Mouse (Mus musculus) cerebellum, postnatal 10 days (tissue): ENCODE data around the gene Gm38392.

ENCODE experiments used
- DNase-seq, 2 experiments: peaks; one replicate each; pipeline ENCODE4 v3.0.0; 2021; ENCODE audit warnings: mixed read lengths in 2 of 2

Gene Gm38392

GRCm38 (mm10) chr3:88214971-88215552, 71.9 kb downstream of the Gm38392 start:
- peak; percentile 72 to 78 for DNase-seq

- DNase-seq: peak; percentile 96
These were observed 72.6 kb downstream of the Gm38392 start for GRCm38 (mm10) chr3:88214197-88214938.

- DNase-seq: peak in 1 of 2 experiments; percentile 10
These were observed 74.0 kb downstream of the Gm38392 start for GRCm38 (mm10) chr3:88213019-88213418.

DNA sequence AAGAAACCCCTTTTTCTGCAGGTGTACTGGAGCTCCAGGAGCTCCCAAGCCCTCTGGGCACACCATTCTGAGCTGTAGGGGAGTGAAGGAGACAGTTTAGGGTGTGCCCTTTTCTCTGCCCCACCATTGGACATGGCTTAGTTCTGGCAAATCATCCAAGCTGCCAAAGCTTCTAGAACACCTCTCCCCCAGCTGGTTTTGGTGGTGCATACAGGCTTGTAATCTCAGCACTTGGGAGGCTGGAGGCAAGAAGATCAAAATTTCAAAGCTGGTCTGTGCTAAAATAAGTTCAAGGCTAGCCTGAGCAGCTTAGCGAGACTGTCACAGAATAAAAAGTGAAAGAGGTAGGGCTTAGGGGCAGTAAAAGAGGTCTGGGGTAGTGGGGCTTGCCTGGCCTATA, 74.7 kb downstream of the Gm38392 start:
- DNase-seq: peak in 1 of 2 experiments; percentile 36

DNA sequence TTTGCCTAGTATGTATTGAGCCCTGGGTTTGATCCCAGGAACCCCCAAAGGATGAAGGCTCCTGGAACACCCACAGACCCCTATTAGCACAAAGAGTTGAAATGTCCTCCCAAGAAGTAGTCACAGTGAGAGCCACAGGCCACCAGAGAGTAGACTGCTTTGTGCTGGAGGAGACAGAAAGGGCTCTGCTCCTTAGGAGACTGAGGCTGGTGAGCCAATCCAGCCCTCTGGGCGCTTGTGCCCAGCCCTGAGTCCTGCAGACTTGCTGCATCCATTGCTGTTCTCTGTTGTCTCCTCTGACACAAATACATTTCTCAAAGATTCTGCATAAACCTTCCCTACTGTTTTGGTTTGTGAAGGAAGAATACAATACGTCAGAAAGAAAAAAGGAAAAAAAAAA, 76.1 kb downstream of the Gm38392 start:
- peak in 1 of 2 experiments; percentile 9 for DNase-seq

DNA sequence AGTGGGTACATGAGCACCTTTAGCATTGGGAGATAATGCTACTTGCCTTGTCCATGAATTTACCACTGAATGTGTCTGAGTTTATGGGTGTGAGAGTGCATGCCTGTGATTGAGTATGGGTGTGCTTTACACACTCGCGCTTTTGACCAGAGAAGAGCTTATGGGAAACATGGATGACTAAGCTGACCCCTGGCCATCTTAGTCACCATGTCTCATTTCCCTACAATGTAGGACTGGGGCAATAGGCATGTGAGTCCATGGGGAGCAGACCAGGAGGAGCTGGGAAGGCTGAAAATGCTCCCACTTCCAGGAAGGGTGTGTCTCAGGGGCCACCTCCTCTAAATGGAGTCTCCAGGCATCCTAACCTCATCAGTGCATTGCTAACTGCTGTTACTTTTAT, 76.9 kb downstream of the Gm38392 start:
- DNase-seq: peak in 1 of 2 experiments; percentile 4

- DNase-seq: peak; percentile 39 to 44
These were observed 77.7 kb downstream of the Gm38392 start for GRCm38 (mm10) chr3:88209306-88209705.

DNA sequence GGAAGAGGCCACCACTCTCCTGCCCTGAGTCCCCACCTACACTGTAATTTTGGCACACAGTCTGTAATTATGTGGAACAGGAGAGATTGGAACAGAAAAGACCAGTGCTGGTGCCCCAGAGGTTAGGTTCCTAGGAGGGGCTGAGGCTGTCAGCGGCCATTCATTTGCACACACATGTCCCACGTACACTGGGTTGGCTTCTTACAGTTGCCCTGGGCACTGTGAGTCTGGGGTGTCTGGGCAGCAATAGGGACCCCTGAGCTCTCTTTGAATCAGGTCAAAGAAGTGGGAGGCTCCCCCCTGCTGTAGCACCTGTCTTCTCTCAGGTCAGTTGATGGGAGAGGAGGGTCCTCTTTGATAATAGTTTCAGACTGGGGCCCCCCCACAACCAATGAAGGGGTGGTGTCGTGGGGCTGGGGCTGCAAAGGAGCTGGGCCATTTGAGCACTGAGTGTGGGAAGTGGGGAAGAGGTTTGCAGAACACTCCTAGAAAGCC, 78.7 kb downstream of the Gm38392 start:
- peak; percentile 44 to 45 for DNase-seq

- peak; percentile 68 to 76 for DNase-seq
These were observed 79.4 kb downstream of the Gm38392 start for GRCm38 (mm10) chr3:88207451-88208100.

DNA sequence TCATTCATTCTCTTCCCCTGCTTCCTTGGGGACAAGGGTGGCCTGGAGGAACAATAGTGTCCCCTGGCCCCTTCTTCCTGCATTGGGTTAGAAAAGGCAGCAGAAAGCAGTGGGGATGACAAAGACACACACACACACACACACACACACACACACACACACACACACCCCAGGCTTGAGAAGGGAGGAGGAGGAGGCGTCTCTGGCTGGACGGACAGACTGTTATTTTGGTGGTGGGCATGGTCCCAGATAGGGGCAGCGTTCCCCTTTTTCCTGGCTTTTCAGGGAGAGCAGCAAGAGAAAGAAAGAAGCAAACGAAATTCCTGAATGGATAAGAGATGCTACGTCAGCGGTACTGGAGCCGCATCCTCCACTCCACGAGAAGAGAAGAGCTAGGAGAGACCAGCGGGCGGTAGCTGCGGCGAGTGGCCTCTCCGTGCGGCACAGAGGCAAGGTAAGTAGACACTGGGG, 80.1 kb downstream of the Gm38392 start:
- peak; percentile 78 to 79 for DNase-seq

DNA sequence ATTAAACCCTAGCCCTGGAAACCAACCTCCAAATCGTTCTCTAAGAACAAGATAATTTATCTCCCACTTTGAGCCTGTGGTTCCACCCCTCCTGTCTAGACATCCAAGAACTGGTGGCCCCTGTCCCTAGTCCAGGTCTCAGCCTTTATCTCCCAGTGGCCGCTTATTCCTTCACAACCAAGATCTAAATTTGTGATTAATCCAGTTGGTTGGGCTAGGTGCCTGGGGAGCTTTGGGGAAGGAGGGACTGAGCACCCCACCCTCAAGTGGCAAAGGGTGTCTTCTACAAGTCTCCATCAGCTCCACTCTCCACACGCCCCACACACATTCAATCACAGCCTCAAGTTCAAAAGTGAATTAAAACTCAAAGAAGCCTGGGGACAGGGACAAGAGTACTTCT, 80.5 kb downstream of the Gm38392 start:
- DNase-seq: peak; percentile 45 to 48

DNA sequence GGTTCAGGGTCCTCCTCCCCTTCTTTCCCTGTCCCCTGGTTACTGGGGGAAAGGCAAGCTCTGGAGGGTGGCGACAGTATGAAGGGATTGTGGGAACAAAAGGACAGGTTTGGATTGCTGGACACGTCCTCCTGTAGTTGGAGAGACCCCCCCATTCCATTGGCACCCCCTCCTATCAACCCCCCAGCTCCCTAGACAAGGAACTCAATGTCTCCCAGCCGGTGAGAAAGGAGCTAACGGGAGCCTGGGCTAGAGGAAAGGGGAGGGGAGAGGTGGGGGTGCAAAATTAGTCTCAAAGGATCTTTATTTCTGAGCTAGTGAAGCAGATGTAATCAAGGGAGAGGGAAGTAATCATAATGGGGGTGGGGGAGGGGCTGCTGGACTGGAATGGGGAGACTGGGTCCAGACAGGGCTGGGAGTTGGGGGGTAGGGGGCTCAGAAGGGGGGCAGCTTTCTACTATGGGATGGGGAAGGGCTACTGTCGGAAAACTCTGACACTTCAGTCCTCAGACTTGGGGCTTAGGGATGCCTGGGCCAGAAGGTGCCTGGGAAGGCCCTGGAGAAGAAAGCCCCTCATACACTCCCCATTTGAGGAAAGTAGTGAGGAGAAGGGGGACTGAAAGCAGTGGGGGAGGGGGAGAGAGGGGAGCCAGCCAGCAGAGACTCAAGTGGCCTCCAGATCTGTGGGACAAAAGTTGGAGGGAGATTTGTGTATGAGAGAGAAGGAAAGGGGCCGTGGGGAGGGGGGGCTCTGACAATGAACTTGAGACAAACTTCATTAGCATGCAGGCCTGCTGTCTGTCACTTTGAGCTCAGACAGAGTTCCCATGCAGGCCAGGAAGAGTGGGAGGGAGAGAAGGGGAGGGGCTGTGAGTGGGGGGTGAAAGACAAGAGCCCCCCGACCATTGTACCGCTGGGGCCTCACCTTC, 81.2 kb downstream of the Gm38392 start:
- peak; percentile 51 to 59 for DNase-seq

GRCm38 (mm10) chr3:88205176-88205562, 81.8 kb downstream of the Gm38392 start:
- DNase-seq: peak; percentile 37 to 45

GRCm38 (mm10) chr3:88204751-88205150, 82.3 kb downstream of the Gm38392 start:
- DNase-seq: no peak

GRCm38 (mm10) chr3:88203999-88204700, 82.9 kb downstream of the Gm38392 start:
- DNase-seq: peak; percentile 20 to 36

GRCm38 (mm10) chr3:88203456-88203855, 83.6 kb downstream of the Gm38392 start:
- peak; percentile 72 to 74 for DNase-seq

DNA sequence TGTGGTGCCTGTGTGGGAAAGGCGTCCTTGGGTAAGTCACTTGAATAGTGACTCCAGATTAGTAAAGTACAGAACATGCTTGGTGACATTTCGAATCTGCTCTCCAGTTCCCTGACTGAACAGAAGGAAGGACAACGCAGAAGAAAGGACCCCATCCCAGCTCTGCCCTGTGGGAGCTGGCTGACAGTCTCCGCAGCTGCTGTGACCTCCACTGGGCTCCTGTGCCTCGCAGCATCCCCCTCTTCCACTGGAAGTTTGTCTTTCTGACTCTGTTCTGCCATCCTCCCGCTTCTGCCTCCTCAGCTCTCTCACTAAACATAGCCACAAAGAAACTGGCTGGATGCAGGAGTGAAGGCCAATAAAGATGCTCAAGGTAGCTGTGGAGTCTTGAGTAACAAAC, 84.0 kb downstream of the Gm38392 start:
- DNase-seq: peak; percentile 55 to 57

GRCm38 (mm10) chr3:88201640-88202039, 85.4 kb downstream of the Gm38392 start:
- no peak for DNase-seq

DNA sequence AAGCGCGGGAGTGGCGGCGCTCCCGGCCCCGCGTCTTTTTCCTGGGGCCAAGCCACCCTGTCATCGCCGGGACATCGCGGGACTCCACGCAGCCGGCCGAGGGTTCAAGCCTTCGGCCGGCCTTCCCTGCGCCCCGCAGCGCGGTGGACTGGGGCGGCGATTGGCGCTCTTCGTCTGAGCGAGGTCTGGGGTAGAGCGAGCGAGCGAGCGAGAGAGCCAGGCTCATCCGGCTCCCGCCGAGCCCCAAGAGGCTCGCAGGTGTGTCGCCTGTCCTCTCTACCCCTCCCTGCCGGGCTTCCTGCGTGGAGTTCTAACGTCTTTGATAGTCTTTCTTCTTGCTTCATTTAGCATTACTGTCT, 86.1 kb downstream of the Gm38392 start:
- DNase-seq: peak; percentile 69 to 75

- DNase-seq: peak; percentile 63 to 76
These were observed 86.6 kb downstream of the Gm38392 start for GRCm38 (mm10) chr3:88200161-88200971.

DNA sequence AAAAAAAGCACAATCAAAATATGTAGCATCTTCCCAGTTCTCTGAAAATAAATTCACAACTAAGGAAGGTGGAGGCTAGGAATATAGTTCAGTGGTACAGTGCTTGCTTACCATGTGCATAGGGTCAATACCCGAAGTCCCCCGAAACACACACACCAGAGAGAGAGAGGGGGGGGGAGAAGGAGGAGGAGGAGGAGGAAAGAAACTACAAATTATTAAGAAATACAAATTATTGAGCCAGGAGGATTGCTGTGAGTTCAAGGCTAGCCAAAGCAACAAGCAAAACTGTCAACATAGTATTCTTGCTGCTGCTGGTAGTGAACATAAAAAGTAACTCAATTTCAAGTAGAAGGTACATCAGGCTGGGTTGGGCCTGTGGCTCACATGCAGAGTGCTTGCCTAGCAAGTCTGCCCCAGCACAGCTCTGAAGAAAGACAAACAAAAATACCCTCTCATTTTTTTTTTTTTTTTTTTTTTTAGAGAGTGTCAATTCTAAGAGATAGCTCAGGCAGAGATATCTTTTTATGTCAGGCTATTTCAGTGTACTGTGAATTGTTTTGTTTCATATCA, 87.4 kb downstream of the Gm38392 start:
- no peak for DNase-seq
